Mouse (Mus musculus): ENCODE data around the gene Lad1.
A peak's percentile ranks its signal among the peaks of the same experiment; 100 is the strongest.

Lad1 gene

DNA sequence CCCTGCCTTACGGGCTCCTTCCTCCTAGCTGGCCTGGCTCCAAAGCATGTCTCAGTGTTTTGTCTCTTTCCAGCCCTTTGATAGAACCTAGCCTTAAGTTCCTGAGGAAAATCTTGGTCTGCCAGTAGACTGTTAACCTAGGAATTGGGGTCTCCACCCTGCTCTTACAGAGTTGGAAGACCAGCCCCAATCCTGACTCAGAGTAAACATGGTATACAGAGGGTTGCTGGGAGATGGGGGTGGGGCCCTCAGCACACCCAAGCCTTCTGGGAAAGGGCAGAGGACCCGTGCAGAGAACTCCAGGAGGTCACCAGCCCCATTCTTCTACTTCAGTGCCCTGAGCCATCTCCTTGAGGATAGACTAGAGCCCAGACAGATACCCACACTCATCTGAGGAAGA is 5.8 kb upstream of the Lad1 start:
- Histone ChIP-seq H3K4me3 (replicated peaks; ENCODE audit: low read length) (peak overlapping the region; percentile 53; the same call in 1 of the 2 replicates), H3K4me1 (replicated peaks; ENCODE audit: low read depth, low read length) (peaks cover 44% of the 10 kb centered on the region), H3K27me3 (ENCODE audit: insufficient read depth, low read length) (peaks cover 44% of the 10 kb centered on the region), H3K36me3 (ENCODE audit: insufficient read depth, low read length) (no peaks in the 10 kb centered on the region), H3K9me3 (ENCODE audit: low read length) (no peaks in the 10 kb centered on the region)
- TF ChIP-seq NANOG (IDR thresholded peaks at IDR 0.05; ENCODE audit: borderline replicate concordance, low read length) (no peak), CTCF (conservative IDR thresholded peaks at IDR 0.05; ENCODE audit: low read length) (no peak), POU5F1 (IDR thresholded peaks at IDR 0.05; ENCODE audit: borderline replicate concordance, low read length) (no peak)

DNA sequence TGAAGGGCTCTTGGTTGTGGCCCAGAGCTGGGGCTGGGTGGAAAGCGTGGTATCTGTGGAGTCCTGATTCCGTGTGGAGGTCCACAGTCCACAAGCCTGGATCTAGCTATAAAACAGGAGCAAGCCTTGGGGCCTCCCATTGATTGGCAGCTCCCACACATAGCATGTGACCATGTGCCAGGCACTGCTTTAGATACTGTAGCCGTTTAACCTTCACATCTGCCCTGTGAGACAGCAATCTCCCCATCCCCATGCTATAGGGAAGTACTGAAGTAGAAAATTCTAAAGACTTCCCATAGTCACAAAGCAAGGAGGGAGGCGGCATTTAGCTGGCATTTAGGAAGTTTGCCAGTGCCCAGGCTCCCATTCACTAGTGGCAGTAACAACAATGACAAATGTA is 5.3 kb upstream of the Lad1 start:
- Histone ChIP-seq H3K4me1 (replicated peaks; ENCODE audit: low read depth, low read length) (peaks cover 44% of the 10 kb centered on the region), H3K27me3 (ENCODE audit: insufficient read depth, low read length) (peaks cover 48% of the 10 kb centered on the region), H3K4me3 (replicated peaks; ENCODE audit: low read length) (peak overlapping the region; percentile 53; the same call in 1 of the 2 replicates), H3K9me3 (ENCODE audit: low read length) (no peaks in the 10 kb centered on the region), H3K36me3 (ENCODE audit: insufficient read depth, low read length) (no peaks in the 10 kb centered on the region)
- TF ChIP-seq NANOG (IDR thresholded peaks at IDR 0.05; ENCODE audit: borderline replicate concordance, low read length), result no peak
- TF ChIP-seq CTCF (conservative IDR thresholded peaks at IDR 0.05; ENCODE audit: low read length), result no peak
- TF ChIP-seq POU5F1 (IDR thresholded peaks at IDR 0.05; ENCODE audit: borderline replicate concordance, low read length), result no peak

DNA sequence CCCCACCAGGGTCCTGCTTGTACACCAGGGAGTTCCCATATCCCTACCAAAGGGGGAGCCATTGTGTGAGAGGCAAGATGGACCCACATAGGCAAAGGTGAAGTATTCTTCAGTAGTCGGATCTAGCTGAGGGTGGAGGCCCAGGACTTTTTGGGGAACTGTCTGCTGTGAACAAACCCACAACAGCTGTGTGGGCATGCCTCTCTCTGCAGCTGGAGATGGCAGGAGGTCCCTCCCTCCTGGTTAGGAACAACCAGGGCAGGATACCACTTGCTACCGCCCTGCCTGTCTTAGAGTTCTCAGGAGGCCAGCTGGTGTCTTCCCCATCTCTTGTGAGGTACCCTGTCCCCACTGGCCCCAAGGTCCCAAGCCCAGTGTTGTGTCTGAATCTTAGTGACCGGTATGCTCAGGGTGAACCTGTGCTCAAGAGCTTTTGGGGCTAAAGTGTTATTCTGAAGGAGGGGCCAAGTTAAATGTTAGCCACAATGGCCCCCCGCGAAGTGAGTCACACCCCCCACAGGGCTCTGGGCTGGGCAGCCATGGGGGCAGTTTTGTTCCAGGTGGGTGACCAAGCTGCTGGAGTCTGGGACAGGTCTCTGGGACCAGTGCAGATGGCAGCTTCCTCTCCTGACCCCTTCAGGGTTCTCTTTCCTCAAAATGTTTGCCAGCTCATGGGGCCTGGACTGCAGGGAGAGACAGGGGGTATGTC is 4.6 kb upstream of the Lad1 start:
- no peak for TF ChIP-seq NANOG (IDR thresholded peaks at IDR 0.05; ENCODE audit: borderline replicate concordance, low read length)
- no peak for TF ChIP-seq CTCF (conservative IDR thresholded peaks at IDR 0.05; ENCODE audit: low read length)
- no peak for TF ChIP-seq POU5F1 (IDR thresholded peaks at IDR 0.05; ENCODE audit: borderline replicate concordance, low read length)
- no peak overlapping the region for H3K4me3 ChIP-seq (replicated peaks; ENCODE audit: low read length)
- H3K9me3 ChIP-seq (ENCODE audit: low read length), result no peaks in the 10 kb centered on the region
- peaks cover 55% of the 10 kb centered on the region for H3K27me3 ChIP-seq (ENCODE audit: insufficient read depth, low read length)
- peaks cover 44% of the 10 kb centered on the region for H3K4me1 ChIP-seq (replicated peaks; ENCODE audit: low read depth, low read length)
- no peaks in the 10 kb centered on the region for H3K36me3 ChIP-seq (ENCODE audit: insufficient read depth, low read length)

DNA sequence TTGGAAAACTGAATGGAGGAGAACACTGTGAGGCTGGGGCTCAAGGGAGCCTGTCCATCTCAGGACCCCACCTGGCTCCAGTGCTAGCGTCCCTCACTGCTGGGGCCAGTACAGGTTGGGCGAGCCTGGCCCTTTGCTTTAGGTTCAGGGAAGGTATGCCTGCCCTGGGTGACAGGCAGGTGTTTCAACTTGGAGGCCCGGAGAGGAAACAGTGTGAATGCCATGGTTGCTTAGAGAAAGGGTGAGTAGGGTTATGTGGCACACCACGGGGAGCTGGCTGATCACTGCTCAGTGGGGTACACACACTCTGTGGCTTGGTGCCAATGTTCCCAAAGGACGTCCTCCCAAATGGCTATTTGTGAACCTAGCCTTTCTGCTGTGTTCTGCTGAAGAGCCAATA is 3.9 kb upstream of the Lad1 start:
- H3K9me3 ChIP-seq (ENCODE audit: low read length), result no peaks in the 10 kb centered on the region
- H3K36me3 ChIP-seq (ENCODE audit: insufficient read depth, low read length), result no peaks in the 10 kb centered on the region
- peaks cover 49% of the 10 kb centered on the region for H3K4me1 ChIP-seq (replicated peaks; ENCODE audit: low read depth, low read length)
- peaks cover 62% of the 10 kb centered on the region for H3K27me3 ChIP-seq (ENCODE audit: insufficient read depth, low read length)
- TF ChIP-seq NANOG (IDR thresholded peaks at IDR 0.05; ENCODE audit: borderline replicate concordance, low read length), result no peak
- no peak for TF ChIP-seq POU5F1 (IDR thresholded peaks at IDR 0.05; ENCODE audit: borderline replicate concordance, low read length)
- TF ChIP-seq CTCF (conservative IDR thresholded peaks at IDR 0.05; ENCODE audit: low read length), result no peak
- no peak overlapping the region for H3K4me3 ChIP-seq (replicated peaks; ENCODE audit: low read length)

DNA sequence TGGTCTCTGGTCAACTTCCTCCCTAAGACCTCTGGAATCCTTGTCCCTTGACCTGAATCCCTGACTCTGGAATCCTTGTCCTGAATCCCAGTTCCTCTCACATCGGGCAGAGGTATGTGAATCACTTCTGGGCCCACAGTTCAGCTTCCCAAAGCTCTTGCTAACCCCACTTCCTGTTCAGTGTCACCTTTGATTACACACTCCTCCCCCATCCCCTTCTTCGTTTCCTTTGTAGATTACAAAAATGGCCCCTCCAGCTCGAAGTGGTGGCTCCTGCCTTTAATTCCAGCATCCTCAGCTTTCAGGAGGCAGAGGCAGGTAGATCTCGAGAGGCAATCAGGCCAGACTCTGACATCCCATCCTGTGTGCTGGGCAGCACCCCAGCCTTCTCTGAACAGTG is 803 bp upstream of the Lad1 start:
- no peak for TF ChIP-seq CTCF (conservative IDR thresholded peaks at IDR 0.05; ENCODE audit: low read length)
- TF ChIP-seq NANOG (IDR thresholded peaks at IDR 0.05; ENCODE audit: borderline replicate concordance, low read length), result no peak
- no peak for TF ChIP-seq POU5F1 (IDR thresholded peaks at IDR 0.05; ENCODE audit: borderline replicate concordance, low read length)
- Histone ChIP-seq H3K9me3 (ENCODE audit: low read length) (peaks cover 4% of the 10 kb centered on the region; the same call in 1 of the 2 replicates), H3K27me3 (ENCODE audit: insufficient read depth, low read length) (peaks cover 82% of the 10 kb centered on the region), H3K36me3 (ENCODE audit: insufficient read depth, low read length) (no peaks in the 10 kb centered on the region), H3K4me3 (replicated peaks; ENCODE audit: low read length) (no peak overlapping the region), H3K4me1 (replicated peaks; ENCODE audit: low read depth, low read length) (peaks cover 51% of the 10 kb centered on the region)

DNA sequence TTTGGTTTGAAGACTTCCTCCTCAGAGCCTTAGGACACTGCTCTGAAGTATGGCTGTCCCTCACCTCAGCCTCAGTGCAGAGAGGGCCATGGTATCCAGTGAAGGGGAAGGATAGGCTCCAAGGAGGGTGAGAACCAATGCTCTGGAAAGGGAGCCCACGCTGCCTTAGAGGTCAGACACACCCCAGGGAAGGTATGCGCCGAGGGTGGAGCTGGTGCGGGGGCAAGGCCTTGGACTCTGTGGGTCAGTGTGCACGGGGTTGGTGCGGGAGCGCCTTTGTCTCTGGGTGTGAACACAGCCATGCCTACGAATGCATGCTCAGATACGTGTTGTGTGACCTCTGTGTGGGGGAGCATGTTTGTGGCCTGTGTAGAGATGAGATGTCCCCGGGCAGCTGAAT is 1.7 kb downstream of the Lad1 start:
- Histone ChIP-seq H3K4me3 (replicated peaks; ENCODE audit: low read length) (peak overlapping the region; percentile 83), H3K27me3 (ENCODE audit: insufficient read depth, low read length) (peaks cover 83% of the 10 kb centered on the region), H3K4me1 (replicated peaks; ENCODE audit: low read depth, low read length) (peaks cover 32% of the 10 kb centered on the region), H3K9me3 (ENCODE audit: low read length) (peaks cover 7% of the 10 kb centered on the region; the same call in 1 of the 2 replicates), H3K36me3 (ENCODE audit: insufficient read depth, low read length) (no peaks in the 10 kb centered on the region)
- no peak for TF ChIP-seq NANOG (IDR thresholded peaks at IDR 0.05; ENCODE audit: borderline replicate concordance, low read length)
- no peak for TF ChIP-seq CTCF (conservative IDR thresholded peaks at IDR 0.05; ENCODE audit: low read length)
- TF ChIP-seq POU5F1 (IDR thresholded peaks at IDR 0.05; ENCODE audit: borderline replicate concordance, low read length), result no peak

DNA sequence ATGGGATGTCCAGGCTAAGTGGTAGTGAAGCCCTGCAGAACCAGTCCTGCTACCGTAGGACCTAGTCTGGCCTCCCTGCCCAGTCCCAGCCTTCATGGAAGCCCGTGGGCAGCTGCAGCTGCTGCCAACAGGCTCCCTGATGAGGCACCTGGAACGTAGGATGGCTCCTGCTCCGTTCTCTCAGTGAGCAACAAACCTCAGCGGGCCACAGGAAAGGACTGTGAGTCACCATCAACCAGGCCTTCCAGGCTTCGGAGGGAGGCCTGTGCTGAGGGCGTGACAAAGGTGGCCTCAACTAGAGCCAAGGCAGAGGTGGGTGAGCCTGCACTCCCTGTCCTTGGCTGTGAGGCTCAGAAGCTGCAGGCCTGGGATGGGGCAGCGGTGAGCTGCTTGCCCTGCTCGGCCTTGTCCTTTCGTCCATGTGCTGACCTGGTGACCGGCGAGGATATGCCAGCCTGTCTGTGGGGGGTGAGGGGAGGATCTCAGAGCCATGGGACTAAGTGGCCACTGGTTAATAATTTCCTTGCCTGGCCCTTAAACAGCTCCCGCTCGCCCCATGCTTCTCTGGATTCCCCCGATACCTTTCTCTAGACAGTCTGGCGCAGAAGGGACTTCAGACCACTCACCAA is 2.5 kb downstream of the Lad1 start:
- peak overlapping the region; percentile 23; the same call in 1 of the 2 replicates for H3K4me3 ChIP-seq (replicated peaks; ENCODE audit: low read length)
- peaks cover 7% of the 10 kb centered on the region; the same call in 1 of the 2 replicates for H3K9me3 ChIP-seq (ENCODE audit: low read length)
- H3K36me3 ChIP-seq (ENCODE audit: insufficient read depth, low read length), result 0 out of 2 replicates have a peak, but pooled peaks cover under 1% of the 10 kb centered on the region

DNA sequence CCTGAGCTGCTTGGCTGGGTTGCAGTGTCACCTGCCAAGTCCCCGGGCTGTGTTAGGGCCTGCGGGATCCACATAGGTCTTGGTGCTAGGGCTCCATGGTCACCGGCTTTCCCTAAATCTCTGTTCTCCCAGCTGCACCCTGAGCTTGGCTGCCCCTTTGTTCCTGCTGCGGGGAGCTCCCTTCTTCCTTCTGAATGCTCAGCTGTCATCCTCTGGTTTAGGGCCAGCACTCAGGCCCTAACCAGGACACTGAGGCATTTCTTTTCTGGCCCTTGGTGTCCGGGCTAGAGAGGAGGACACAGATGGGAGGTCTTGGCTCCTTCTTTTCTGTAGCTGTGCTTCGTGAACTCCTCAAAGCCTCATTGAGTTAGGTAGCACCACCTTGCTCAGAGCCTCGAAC is 3.4 kb downstream of the Lad1 start:
- Histone ChIP-seq H3K36me3 (ENCODE audit: insufficient read depth, low read length) (0 out of 2 replicates have a peak, but pooled peaks cover 9% of the 10 kb centered on the region), H3K9me3 (ENCODE audit: low read length) (peaks cover 7% of the 10 kb centered on the region; the same call in 1 of the 2 replicates), H3K4me3 (replicated peaks; ENCODE audit: low read length) (no peak overlapping the region), H3K4me1 (replicated peaks; ENCODE audit: low read depth, low read length) (peaks cover 32% of the 10 kb centered on the region), H3K27me3 (ENCODE audit: insufficient read depth, low read length) (peaks cover 82% of the 10 kb centered on the region)
- TF ChIP-seq CTCF (conservative IDR thresholded peaks at IDR 0.05; ENCODE audit: low read length) (no peak), NANOG (IDR thresholded peaks at IDR 0.05; ENCODE audit: borderline replicate concordance, low read length) (no peak), POU5F1 (IDR thresholded peaks at IDR 0.05; ENCODE audit: borderline replicate concordance, low read length) (no peak)

More for the DNA sequence above, 2.5 kb downstream of the Lad1 start:
- no peak for TF ChIP-seq NANOG (IDR thresholded peaks at IDR 0.05; ENCODE audit: borderline replicate concordance, low read length)
- TF ChIP-seq POU5F1 (IDR thresholded peaks at IDR 0.05; ENCODE audit: borderline replicate concordance, low read length), result no peak
- peaks cover 83% of the 10 kb centered on the region for H3K27me3 ChIP-seq (ENCODE audit: insufficient read depth, low read length)
- peaks cover 32% of the 10 kb centered on the region for H3K4me1 ChIP-seq (replicated peaks; ENCODE audit: low read depth, low read length)
